Mouse (Mus musculus) erythroblast, embryonic 14.5 days (primary cell): ENCODE results near the gene Fbxw9. TPM values are rescaled to one million over a fixed set of nuclear protein-coding genes. Genes with fewer than 3 reads are reported as not detected.

Source experiments
- H3K27me3 ChIP-seq: 2 replicates; pipeline ENCODE4 v1.6.1; 2012; ENCODE audit warnings: inconsistent platforms; ENCODE audit not compliant: control insufficient read depth
- H3K36me3 ChIP-seq: 2 replicates; pipeline ENCODE4 v1.6.1; 2012; ENCODE audit warnings: mild to moderate bottlenecking, inconsistent platforms; ENCODE audit not compliant: control insufficient read depth
- H3K4me1 ChIP-seq: 2 replicates; pipeline ENCODE4 v1.6.1; 2012; ENCODE audit warnings: inconsistent platforms; ENCODE audit not compliant: control insufficient read depth
- H3K4me3 ChIP-seq: replicated peaks from 2 replicates; pipeline ENCODE3; 2012; ENCODE audit warnings: moderate library complexity, mild to moderate bottlenecking, inconsistent platforms
- H3K9me3 ChIP-seq: 2 replicates; pipeline ENCODE4 v1.6.1; 2012; ENCODE audit warnings: low read length, inconsistent platforms, mixed read lengths; ENCODE audit not compliant: control insufficient read depth
- GATA1 ChIP-seq: IDR thresholded peaks from 2 replicates; pipeline ENCODE4 v1.6.1; 2012; ENCODE audit warnings: low read length, inconsistent platforms, mixed read lengths
- TAL1 ChIP-seq: IDR thresholded peaks from 3 replicates; pipeline ENCODE4 v1.6.1; 2012; ENCODE audit warnings: low read length, inconsistent platforms, mixed read lengths
- polyA plus RNA-seq: library from polyadenylated mRNA; stranded (reverse); fragments of >175 nt; gene quantifications from 2 replicates; pipeline ENCODE4 v1.2.3, GENCODE M21; 2012

Gene Fbxw9
- polyA plus RNA-seq, 1 experiment = 0.54 TPM

DNA sequence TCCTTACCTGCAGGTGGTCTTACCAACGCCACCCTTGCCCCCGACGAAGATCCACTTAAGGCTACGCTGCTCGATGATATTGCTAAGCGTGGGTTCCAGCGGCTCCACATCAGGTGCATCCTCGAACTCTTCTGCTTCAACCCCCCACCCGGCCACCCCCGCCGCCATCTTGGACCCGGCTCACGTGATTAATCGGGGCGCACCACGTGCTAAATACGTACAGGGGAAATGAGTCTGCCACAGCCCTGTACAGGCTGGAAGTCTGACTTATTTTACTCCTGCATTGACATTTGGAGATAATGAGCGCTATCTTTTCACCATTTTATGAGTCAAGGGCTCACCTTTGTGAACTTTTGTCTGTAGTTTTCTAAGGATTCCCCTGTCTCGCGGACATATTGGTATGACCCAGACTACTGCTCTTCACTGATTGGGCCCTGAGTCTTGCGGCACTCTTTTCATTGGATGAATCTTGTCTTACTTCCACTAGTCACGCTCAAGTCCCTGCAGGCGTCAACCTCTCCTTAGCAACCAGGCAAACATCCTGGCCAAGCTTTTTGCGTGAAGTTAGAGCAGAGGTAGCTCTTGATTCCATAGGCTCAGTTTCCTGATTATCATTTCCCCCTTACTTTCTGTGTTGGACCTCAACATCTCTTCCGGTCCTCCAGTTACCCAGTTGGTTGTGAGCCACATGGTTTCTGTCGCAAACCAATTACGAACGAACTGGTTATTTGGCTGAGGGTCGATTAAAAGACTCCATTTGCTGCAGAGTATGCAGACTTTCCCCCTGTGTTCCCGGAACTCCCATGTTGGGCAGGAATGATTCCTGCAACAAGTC lies 34.5 kb upstream of the Fbxw9 start, which contains the start of gene Asna1:
Gene Asna1 (minus strand): TSS at position 184 of the 835 bp plus-strand sequence.
- H3K27me3 ChIP-seq = no peaks in the 10 kb centered on the region
- peak within 1 kb of the TSS; percentile 99 for H3K4me3 ChIP-seq
- TF ChIP-seq TAL1 (no peak), GATA1 (no peak)
- peaks cover 54% of the 10 kb centered on the region for H3K4me1 ChIP-seq
- peaks cover 61% of the 10 kb centered on the region for H3K36me3 ChIP-seq
- no peaks in the 10 kb centered on the region for H3K9me3 ChIP-seq

DNA sequence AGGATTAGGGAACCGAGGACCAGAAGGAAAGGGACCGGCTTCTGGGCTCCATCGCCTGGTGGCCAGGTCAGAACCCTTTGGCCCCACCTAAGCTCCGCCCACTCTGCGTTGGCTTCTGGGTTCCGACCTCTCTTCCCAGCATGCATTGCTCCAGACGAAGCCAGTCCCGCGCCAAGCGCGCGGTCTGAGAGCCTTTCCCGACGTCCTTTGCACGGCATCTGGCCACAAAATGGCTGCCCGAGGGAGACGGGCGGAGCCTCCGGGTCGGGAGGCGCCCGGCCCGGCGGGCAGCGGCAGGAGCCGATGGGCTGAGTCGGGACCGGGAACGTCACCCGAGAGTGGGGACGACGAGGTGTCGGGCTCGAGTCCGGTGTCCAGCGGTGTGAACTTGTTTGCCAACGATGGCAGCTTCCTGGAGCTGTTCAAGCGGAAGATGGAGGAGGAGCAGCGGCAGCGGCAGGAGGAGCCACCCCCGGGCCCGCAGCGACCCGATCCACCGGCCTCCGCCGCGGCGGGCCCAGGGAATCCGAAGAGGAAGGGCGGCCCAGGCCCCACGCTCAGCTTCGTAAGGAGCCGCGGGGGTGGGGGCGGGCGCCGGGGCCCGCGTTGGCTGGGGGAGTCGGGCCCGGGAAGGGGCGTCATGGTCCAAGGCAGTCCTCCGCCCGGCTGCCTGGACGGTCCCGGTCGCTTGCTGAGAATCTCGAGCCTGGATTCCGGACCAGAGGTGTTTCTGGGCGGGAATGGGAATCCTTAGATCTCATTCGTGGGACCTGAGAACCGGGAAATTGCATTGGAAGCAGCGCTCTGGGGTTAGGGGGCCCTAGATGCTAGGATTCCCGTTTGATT lies 33.0 kb upstream of the Fbxw9 start, which contains the start of gene Trir:
Gene Trir (plus strand): TSS at position 154 of the 846 bp plus-strand sequence.
- Histone ChIP-seq H3K9me3 (no peaks in the 10 kb centered on the region), H3K4me3 (peak within 1 kb of the TSS; percentile 99), H3K36me3 (peaks cover 61% of the 10 kb centered on the region), H3K27me3 (no peaks in the 10 kb centered on the region), H3K4me1 (peaks cover 61% of the 10 kb centered on the region)
- TF ChIP-seq GATA1 (no peak), TAL1 (no peak)

GRCm38 (mm10) chr8:85027516-85027855 lies 32.4 kb upstream of the Fbxw9 start:
- Histone ChIP-seq H3K4me1 (peaks cover 66% of the 10 kb centered on the region), H3K36me3 (peaks cover 61% of the 10 kb centered on the region), H3K27me3 (no peaks in the 10 kb centered on the region), H3K9me3 (no peaks in the 10 kb centered on the region), H3K4me3 (peak overlapping the region; percentile 99)
- no peak for TF ChIP-seq GATA1

- H3K4me1 ChIP-seq = peaks cover 67% of the 10 kb centered on the region
- peaks cover 63% of the 10 kb centered on the region for H3K36me3 ChIP-seq
- no peak for TF ChIP-seq GATA1
- H3K4me3 ChIP-seq = peak overlapping the region; percentile 99
- no peaks in the 10 kb centered on the region for H3K9me3 ChIP-seq
- no peaks in the 10 kb centered on the region for H3K27me3 ChIP-seq
Measured at GRCm38 (mm10) chr8:85027922-85028321, 31.9 kb upstream of the Fbxw9 start.

- H3K27me3 ChIP-seq = no peaks in the 10 kb centered on the region
- no peaks in the 10 kb centered on the region for H3K9me3 ChIP-seq
- peaks cover 68% of the 10 kb centered on the region for H3K4me1 ChIP-seq
- peak overlapping the region; percentile 99 for H3K4me3 ChIP-seq
- peaks cover 64% of the 10 kb centered on the region for H3K36me3 ChIP-seq
- TF ChIP-seq TAL1 (no peak), GATA1 (no peak)
Measured at GRCm38 (mm10) chr8:85029271-85029670, 30.6 kb upstream of the Fbxw9 start.

DNA sequence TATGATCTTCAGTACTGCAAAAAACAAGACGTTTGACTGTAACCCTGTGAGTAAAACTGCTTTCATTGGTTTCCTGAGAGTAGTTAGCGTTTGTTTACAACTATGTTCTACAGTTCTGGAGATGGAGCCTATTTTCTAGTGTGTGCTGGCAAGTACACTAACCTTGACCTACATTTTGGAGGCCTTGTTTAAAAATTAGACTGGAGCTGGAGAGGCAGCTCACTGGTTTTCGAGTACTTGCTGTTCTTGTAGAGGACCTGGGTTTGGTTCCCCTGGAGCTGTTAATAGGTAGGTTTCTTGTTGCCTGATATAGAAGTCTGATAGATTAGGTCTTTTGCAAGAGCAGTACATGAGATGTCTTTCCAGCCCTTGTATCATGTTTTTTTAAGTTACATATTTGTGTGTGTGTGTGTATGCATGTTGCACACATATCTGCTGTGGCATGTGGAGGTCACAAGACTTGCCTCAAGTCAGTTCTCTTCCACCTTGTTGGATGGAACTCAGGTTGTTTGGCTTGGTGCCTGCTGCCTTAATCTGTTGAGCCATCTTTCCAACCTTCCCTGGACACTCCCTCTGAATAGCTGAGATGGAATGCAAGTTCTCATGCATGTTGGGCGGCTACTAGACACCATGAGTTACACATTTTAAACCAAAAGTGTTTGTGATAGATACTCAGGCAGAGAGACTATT lies 27.1 kb upstream of the Fbxw9 start:
- Histone ChIP-seq H3K27me3 (no peaks in the 10 kb centered on the region), H3K4me3 (no peak overlapping the region), H3K4me1 (peaks cover 72% of the 10 kb centered on the region), H3K9me3 (no peaks in the 10 kb centered on the region), H3K36me3 (peaks cover 63% of the 10 kb centered on the region)
- TF ChIP-seq GATA1 = no peak
- TF ChIP-seq TAL1 = no peak

- peaks cover 58% of the 10 kb centered on the region for H3K36me3 ChIP-seq
- TF ChIP-seq GATA1 = no peak
- TF ChIP-seq TAL1 = no peak
- H3K9me3 ChIP-seq = no peaks in the 10 kb centered on the region
- H3K4me3 ChIP-seq = no peak overlapping the region
- no peaks in the 10 kb centered on the region for H3K27me3 ChIP-seq
- peaks cover 72% of the 10 kb centered on the region for H3K4me1 ChIP-seq
Measured at GRCm38 (mm10) chr8:85033867-85034266, 26.0 kb upstream of the Fbxw9 start.

DNA sequence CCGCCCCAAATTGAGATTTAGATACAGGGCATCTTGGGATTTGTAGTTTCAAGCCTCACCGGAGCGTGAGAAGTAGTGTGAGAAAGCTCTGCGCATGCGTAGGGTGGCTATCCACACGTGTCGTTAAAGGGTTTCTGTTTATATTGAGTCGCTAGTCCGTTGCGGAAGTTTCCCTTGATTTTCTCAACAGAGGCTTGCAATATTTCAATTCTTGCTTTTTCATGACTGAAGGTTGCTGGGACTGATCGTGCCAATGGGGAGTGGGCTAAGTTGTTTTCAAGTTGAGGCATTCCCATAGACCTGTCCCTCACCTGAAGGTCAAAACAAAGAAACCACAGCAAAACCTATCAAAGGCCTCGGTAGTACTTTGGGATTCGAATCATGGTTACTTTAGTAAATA lies 25.1 kb upstream of the Fbxw9 start:
- Histone ChIP-seq H3K27me3 (no peaks in the 10 kb centered on the region), H3K4me1 (peaks cover 68% of the 10 kb centered on the region)

More for the DNA sequence above, 25.1 kb upstream of the Fbxw9 start:
- H3K9me3 ChIP-seq = no peaks in the 10 kb centered on the region
- TF ChIP-seq GATA1 (no peak), TAL1 (no peak)
- peak overlapping the region; percentile 91 for H3K4me3 ChIP-seq
- H3K36me3 ChIP-seq = peaks cover 55% of the 10 kb centered on the region
